Mouse (Mus musculus) forebrain, embryonic 14.5 days (tissue): ENCODE results near the gene Kalrn. TPM values are rescaled to one million over a fixed set of nuclear protein-coding genes. Genes with fewer than 3 reads are reported as not detected.

ENCODE experiments used
- ATAC-seq: fragments of 200-750 bp; cut with Nextera tagmentation; 2 replicates; pipeline ENCODE4 v1.8.0; 2017; ENCODE audit warnings: mild to moderate bottlenecking, moderate library complexity
- DNase-seq: peaks from one replicate; pipeline ENCODE4 v3.0.0-alpha.2; 2015; ENCODE audit warnings: low spot score
- H3K27ac ChIP-seq: fragments of 300-500 bp; sonication (generic); 2 replicates; pipeline ENCODE4 v1.5.1; 2014; ENCODE audit warnings: low read depth, mild to moderate bottlenecking, control low read depth, low read length, moderate library complexity
- H3K27me3 ChIP-seq: fragments of 300-500 bp; sonication (generic); replicated peaks from 2 replicates; pipeline ENCODE4 v1.6.1; 2014; ENCODE audit warnings: low read length, control low read depth, mixed read lengths; ENCODE audit not compliant: control insufficient read depth, insufficient read depth
- H3K36me3 ChIP-seq: fragments of 300-500 bp; sonication (generic); 2 replicates; pipeline ENCODE4 v1.6.1; 2014; ENCODE audit warnings: low read length, control low read depth; ENCODE audit not compliant: control insufficient read depth, insufficient read depth
- H3K4me1 ChIP-seq: fragments of 300-500 bp; sonication (generic); 2 replicates; pipeline ENCODE4 v1.6.1; 2014; ENCODE audit warnings: antibody characterized with exemption, low read length, control low read depth; ENCODE audit not compliant: control insufficient read depth, insufficient read depth
- H3K4me2 ChIP-seq: fragments of 300-500 bp; sonication (generic); 2 replicates; pipeline ENCODE4 v1.6.1; 2014; ENCODE audit warnings: mild to moderate bottlenecking, control low read depth, low read length
- H3K4me3 ChIP-seq: fragments of 300-500 bp; sonication (generic); 2 replicates; pipeline ENCODE4 v1.5.1; 2014; ENCODE audit warnings: low read depth, low read length, control low read depth
- H3K9ac ChIP-seq: fragments of 300-500 bp; sonication (generic); 2 replicates; pipeline ENCODE4 v1.6.1; 2014; ENCODE audit warnings: mild to moderate bottlenecking, low read length, control low read depth, moderate library complexity
- H3K9me3 ChIP-seq: fragments of 300-500 bp; sonication (generic); replicated peaks from 2 replicates; pipeline ENCODE4 v1.6.1; 2016; ENCODE audit warnings: low read length, control low read depth, mixed read lengths; ENCODE audit not compliant: control insufficient read depth
- WGBS: fragments of 180-500 bp; shearing (Covaris S2); extraction: QIAGEN DNeasy Blood & Tissue Kit; methylation state at CpG from one replicate; pipeline ENCODE4 v1.1.7; 2014; 5-methylcytosine and 5-hydroxymethylcytosine counted together
- polyA plus RNA-seq: library from polyadenylated mRNA; unstranded; fragments of >200 nt; fragmentation: Nextera tagmentation; extraction: Ambion mirVana; gene quantifications from 2 replicates; pipeline ENCODE4 v1.2.1, GENCODE M21; 2014

Gene Kalrn
- polyA plus RNA-seq, 1 experiment from 2014 or later: 19.7 TPM

DNA sequence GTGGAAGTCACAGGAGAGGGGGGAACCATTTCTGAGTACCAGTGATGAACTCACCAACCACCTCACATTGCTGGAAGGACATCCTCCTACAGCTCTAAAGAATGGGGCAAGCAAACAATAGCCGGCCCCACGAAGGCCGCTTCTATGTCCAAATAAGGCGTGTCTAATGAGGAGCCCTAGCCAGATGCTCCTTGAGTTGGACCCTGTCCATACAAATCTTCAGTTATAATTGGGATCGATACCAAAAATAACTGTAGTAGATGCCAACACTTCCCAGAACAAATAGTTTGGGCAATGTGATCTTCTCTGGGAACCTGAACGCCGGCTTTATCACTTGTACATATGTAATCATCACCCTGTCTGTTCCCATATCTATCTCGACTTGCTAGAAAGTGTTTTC is 303.7 kb downstream of the Kalrn start:
- Histone ChIP-seq H3K27ac (no peak overlapping the region), H3K9me3 (no peaks in the 10 kb centered on the region), H3K27me3 (no peaks in the 10 kb centered on the region), H3K9ac (no peak overlapping the region), H3K4me2 (no peak overlapping the region), H3K36me3 (no peaks in the 10 kb centered on the region), H3K4me3 (no peak overlapping the region), H3K4me1 (no peaks in the 10 kb centered on the region)
- WGBS: 68% methylated on average over 8 of the region's 8 CpGs
- ATAC-seq: no peak
- DNase-seq: no peak

DNA sequence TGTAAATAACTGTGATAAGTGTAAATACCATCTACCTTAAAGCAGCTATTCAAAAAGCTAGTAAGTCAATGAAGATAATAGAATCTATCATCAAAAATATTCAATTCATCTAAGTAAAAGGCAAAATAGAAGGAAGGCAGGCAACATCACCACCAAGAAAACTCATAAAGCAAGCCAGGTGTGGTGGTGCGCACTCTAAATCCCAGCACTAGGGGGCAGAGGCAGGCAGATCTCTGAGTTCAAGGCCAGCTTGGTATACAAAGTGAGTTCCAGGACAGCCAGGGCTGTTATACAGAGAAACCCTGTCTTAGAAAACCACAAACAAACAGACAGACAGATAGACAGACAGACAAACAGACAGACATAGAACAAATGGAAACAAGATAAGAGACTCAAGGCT is 305.6 kb downstream of the Kalrn start:
- Histone ChIP-seq H3K9ac (no peak overlapping the region), H3K9me3 (no peaks in the 10 kb centered on the region), H3K27me3 (no peaks in the 10 kb centered on the region), H3K36me3 (no peaks in the 10 kb centered on the region), H3K4me1 (peaks cover 11% of the 10 kb centered on the region), H3K4me2 (no peak overlapping the region), H3K4me3 (no peak overlapping the region), H3K27ac (no peak overlapping the region)
- DNase-seq: no peak
- 100% methylated on average over 1 of the region's 1 CpGs for WGBS
- ATAC-seq: no peak

DNA sequence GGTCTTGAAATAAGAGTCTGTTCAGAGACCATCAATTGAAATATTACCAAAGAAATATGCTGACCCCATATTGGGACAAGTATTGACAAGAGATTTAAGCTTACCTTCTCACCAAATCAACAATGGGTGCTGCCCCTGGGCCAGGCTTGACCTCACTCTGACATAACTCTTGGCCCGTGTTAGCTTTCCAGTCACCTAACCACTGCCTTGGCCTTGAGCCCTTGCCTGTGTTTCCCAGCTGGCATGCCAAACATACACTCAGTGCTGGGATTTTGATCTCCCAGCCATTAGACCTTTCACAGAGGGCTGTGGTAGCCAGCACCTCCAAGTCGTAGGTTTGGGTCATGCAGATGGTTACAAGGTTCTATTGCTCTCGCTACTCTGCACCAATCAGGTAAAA is 308.7 kb downstream of the Kalrn start:
- Histone ChIP-seq H3K9me3 (no peaks in the 10 kb centered on the region), H3K9ac (no peak overlapping the region), H3K4me2 (no peak overlapping the region), H3K27ac (no peak overlapping the region), H3K4me3 (no peak overlapping the region), H3K27me3 (no peaks in the 10 kb centered on the region), H3K36me3 (peaks cover 5% of the 10 kb centered on the region; the same call in 1 of the 2 replicates), H3K4me1 (peaks cover 14% of the 10 kb centered on the region)
- DNase-seq (no peak), ATAC-seq (no peak)
- WGBS: 92% methylated on average over 3 of the region's 3 CpGs

DNA sequence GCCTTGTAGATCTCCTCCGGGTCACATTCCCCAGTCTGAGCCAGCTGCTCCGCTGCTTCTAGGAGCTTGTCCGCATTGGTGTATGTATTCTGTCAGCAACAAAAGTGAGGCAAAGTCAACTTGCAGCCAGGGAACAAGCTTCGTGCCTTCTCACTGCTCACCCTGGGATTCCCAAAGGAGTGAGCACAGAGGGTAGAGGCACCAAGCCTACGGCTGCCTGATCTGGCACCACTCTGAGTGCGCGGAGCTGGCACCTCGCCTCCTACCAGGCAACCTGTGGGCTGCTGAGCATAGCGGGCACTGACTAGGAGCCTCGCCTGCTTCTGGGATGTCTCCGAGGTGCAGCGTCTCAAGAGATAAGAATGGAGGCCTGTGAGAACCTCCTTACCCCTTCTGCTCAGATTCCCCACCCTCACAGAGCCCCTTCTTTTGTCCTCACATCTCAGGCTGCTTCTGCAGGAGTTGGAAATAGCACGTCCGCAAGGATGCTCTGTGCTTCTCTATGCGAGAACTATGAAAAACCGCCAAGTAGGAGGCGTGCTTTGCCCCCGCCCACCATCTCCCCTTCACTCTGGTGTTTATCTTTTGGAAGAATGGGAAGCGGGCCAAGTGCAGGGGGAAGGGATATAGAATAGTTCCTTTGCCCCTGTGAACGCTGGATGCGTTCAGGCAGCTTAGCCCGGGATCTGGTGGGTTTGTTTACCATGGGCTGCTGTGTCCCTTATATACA is 310.4 kb downstream of the Kalrn start:
- Histone ChIP-seq H3K4me1 (peaks cover 14% of the 10 kb centered on the region), H3K36me3 (peaks cover 5% of the 10 kb centered on the region; the same call in 1 of the 2 replicates), H3K4me3 (no peak overlapping the region), H3K27ac (peak overlapping the region; percentile 2; the same call in 1 of the 2 replicates), H3K4me2 (peak overlapping the region; percentile 27), H3K27me3 (no peaks in the 10 kb centered on the region), H3K9me3 (no peaks in the 10 kb centered on the region), H3K9ac (peak overlapping the region; percentile 13; the same call in 1 of the 2 replicates)
- WGBS: 46% methylated on average over 22 of the region's 22 CpGs
- peak; percentile 78 for DNase-seq
- ATAC-seq: peak; percentile 83

DNA sequence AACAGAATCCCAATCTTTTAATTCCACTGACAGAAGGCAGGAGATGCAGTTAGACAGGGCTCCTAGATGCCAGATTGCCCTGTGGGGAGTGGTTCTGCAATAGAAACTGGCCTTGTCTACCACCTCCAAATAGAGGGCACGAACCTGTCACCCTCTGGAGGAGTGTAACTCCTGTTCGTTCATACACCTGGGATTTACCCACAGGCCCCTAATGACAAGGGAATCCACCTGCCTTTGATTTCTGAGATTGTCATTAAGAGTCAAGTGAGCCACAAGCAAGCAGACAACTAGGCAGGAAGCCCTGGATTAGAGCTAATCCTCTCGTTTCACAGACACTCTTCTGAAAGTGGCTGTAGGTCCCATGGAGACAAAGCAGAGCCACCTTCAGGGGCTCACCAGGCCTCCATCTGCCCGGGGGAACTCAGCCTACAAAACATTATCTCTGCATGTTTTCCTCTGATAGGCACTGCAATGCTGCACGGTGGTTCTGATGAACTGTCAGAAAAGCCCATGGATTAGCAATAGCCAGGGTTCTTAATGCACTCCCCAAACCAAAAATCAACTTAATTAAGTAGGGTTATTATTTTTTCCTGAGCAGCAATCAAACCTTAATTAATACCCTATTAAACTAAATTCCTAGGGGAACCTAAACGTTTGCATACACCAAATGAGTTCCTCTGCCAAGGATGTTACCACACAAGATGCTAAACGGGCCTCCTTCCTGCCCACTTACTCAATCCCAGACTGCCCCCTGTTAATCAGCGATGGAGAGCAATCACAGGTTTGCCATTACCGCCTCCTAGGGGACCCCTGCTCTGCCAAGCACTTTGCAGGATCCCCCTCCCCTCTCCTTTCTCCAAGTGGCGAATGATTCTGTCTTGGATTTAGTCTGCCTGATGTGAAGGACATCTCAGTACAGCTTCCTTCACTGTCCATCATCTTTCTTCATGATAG is 312.1 kb downstream of the Kalrn start:
- Histone ChIP-seq H3K4me2 (no peak overlapping the region), H3K36me3 (peaks cover 7% of the 10 kb centered on the region; the same call in 1 of the 2 replicates), H3K9ac (no peak overlapping the region), H3K27me3 (no peaks in the 10 kb centered on the region), H3K27ac (no peak overlapping the region), H3K4me1 (peaks cover 14% of the 10 kb centered on the region), H3K4me3 (no peak overlapping the region), H3K9me3 (no peaks in the 10 kb centered on the region)
- 22% methylated on average over 10 of the region's 10 CpGs for WGBS
- ATAC-seq (no peak), DNase-seq (peak; percentile 30)

DNA sequence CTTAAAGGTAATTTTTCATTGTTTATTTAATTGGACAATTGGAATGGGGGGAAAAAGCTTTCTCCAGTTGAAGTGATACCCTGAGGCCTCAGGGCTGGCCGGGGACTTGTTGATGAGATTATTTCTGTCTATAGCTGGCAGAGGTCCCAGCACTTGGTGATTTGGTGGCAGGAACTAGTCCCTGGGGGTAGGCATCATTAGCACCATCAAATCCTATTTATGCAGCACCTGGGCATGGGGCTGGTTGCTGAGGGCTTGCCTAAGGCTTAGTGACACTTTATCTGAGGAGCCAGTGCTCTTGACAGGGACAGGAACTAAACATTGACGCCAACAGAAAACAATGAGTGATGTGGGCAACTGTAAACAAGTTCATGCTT is 318.7 kb downstream of the Kalrn start:
- H3K9me3 ChIP-seq: no peaks in the 10 kb centered on the region
- no peak overlapping the region for H3K27ac ChIP-seq
- WGBS: 18% methylated on average over 2 of the region's 2 CpGs
- ATAC-seq: peak; percentile 54
- H3K4me2 ChIP-seq: no peak overlapping the region
- no peak overlapping the region for H3K4me3 ChIP-seq
- peaks cover 41% of the 10 kb centered on the region for H3K36me3 ChIP-seq
- no peak overlapping the region for H3K9ac ChIP-seq
- H3K27me3 ChIP-seq: no peaks in the 10 kb centered on the region
- DNase-seq: peak; percentile 70
- H3K4me1 ChIP-seq: peaks cover 8% of the 10 kb centered on the region

DNA sequence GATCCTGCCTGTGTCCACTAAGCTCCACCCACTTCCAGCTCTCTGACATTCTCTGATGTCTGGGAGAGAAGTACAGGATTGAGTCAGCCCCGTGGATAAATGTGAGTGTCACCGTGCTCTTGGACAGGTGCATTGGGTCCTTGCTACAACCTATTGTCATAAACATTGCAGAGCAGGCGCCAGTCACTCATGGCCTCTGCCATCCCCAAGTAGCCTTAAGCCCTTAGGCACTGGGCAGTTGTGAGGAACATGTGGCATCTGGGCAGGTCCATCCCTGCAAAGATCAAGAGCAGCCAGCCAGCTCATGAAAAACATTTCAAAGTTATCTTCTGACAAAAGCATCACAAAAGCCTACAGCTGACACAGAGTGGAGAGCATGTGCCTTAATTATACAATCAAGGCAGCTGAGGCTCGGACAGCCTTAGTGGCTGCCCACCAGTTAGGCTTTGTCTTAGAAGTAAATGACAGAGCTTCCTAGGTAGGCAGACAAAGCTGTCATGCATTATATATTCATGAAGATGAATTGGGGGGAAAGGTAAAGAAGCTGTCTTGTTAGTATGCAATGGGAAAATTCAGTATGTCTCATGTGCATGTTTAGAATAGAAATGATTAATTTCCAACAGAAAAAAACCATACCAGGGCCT is 319.2 kb downstream of the Kalrn start:
- no peak overlapping the region for H3K4me2 ChIP-seq
- ATAC-seq (peak; percentile 52), DNase-seq (peak; percentile 37)
- H3K4me3 ChIP-seq: no peak overlapping the region
- 62% methylated on average over 4 of the region's 4 CpGs for WGBS
- H3K36me3 ChIP-seq: peaks cover 43% of the 10 kb centered on the region
- H3K27me3 ChIP-seq: no peaks in the 10 kb centered on the region
- H3K4me1 ChIP-seq: peaks cover 8% of the 10 kb centered on the region
- no peaks in the 10 kb centered on the region for H3K9me3 ChIP-seq
- H3K9ac ChIP-seq: no peak overlapping the region
- peak overlapping the region; percentile 58; the same call in 1 of the 2 replicates for H3K27ac ChIP-seq

DNA sequence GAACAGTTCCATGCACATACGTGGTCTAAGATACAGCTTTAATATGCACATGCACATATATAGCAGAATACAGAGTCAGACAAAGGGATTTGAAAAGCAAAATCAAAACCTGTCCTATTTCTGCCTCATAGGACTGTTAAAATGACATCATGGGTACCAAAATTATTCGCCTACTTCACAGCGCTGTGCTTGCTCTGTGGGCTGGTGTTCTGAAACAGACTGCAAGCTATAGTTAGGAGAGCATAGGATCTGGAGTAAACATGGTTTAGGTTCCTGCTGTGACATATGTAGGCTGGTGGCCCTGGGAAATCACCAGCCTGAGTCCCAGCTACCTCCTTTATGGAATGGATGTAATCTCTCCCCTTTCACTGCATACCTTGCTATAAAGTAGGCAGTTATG is 320.7 kb downstream of the Kalrn start:
- ATAC-seq (no peak), DNase-seq (no peak)
- WGBS: 93% methylated on average over 3 of the region's 3 CpGs
- no peak overlapping the region for H3K9ac ChIP-seq
- H3K9me3 ChIP-seq: no peaks in the 10 kb centered on the region
- no peak overlapping the region for H3K27ac ChIP-seq
- H3K4me1 ChIP-seq: peaks cover 8% of the 10 kb centered on the region
- no peaks in the 10 kb centered on the region for H3K27me3 ChIP-seq
- no peak overlapping the region for H3K4me3 ChIP-seq
- H3K4me2 ChIP-seq: no peak overlapping the region
- peaks cover 43% of the 10 kb centered on the region for H3K36me3 ChIP-seq
